Mouse (Mus musculus) intestine, postnatal 0 days (tissue): ENCODE results near the gene L2hgdh. TPM values are rescaled to one million over a fixed set of nuclear protein-coding genes. Genes with fewer than 3 reads are reported as not detected.
"Not testable (repeated sequence)": the region's sequence is repeated elsewhere in the genome, so short reads cannot be mapped to it uniquely, and the experiment has no call there.

Experiments
- ATAC-seq: fragments of 200-750 bp; cut with Nextera tagmentation; 2 replicates; pipeline ENCODE4 v1.8.0; 2017; ENCODE audit warnings: mild to moderate bottlenecking, moderate TSS enrichment, moderate library complexity
- H3K27ac ChIP-seq: fragments of 300-500 bp; sonication (generic); 2 replicates; pipeline ENCODE4 v1.5.1; 2014; ENCODE audit warnings: mild to moderate bottlenecking, low read depth, low read length, moderate library complexity
- H3K27me3 ChIP-seq: fragments of 300-500 bp; sonication (generic); replicated peaks from 2 replicates; pipeline ENCODE4 v1.6.1; 2014; ENCODE audit warnings: low read length, mixed read lengths; ENCODE audit not compliant: control insufficient read depth, insufficient read depth
- H3K36me3 ChIP-seq: fragments of 300-500 bp; sonication (generic); 2 replicates; pipeline ENCODE4 v1.6.1; 2014; ENCODE audit warnings: mild to moderate bottlenecking, moderate library complexity; ENCODE audit not compliant: control insufficient read depth, insufficient read depth
- H3K4me1 ChIP-seq: fragments of 300-500 bp; sonication (generic); replicated peaks from 2 replicates; pipeline ENCODE4 v1.6.1; 2014; ENCODE audit warnings: antibody characterized with exemption, low read length, mixed read lengths; ENCODE audit not compliant: control insufficient read depth, insufficient read depth
- H3K4me2 ChIP-seq: fragments of 300-500 bp; sonication (generic); replicated peaks from 2 replicates; pipeline ENCODE4 v1.6.1; 2014; ENCODE audit warnings: low read depth, mild to moderate bottlenecking, moderate library complexity
- H3K4me3 ChIP-seq: fragments of 300-500 bp; sonication (generic); 2 replicates; pipeline ENCODE4 v1.5.1; 2014; ENCODE audit warnings: low read depth, low read length
- H3K9ac ChIP-seq: fragments of 300-500 bp; sonication (generic); 2 replicates; pipeline ENCODE4 v1.6.1; 2014; ENCODE audit warnings: mild to moderate bottlenecking, low read depth, low read length
- H3K9me3 ChIP-seq: fragments of 300-500 bp; sonication (generic); 2 replicates; pipeline ENCODE4 v1.6.1; 2016; ENCODE audit warnings: mixed run types; ENCODE audit not compliant: control insufficient read depth
- CTCF ChIP-seq: sonication (generic); IDR thresholded peaks from 2 replicates; pipeline ENCODE4 v1.5.1; 2016; ENCODE audit warnings: low read depth, mild to moderate bottlenecking, control low read depth, antibody characterized with exemption, moderate library complexity
- WGBS: fragments of 180-500 bp; shearing (Covaris S2); extraction: QIAGEN DNeasy Blood & Tissue Kit; methylation state at CpG from one replicate; pipeline ENCODE4 v1.1.7; 2014; 5-methylcytosine and 5-hydroxymethylcytosine counted together
- polyA plus RNA-seq: library from polyadenylated mRNA; unstranded; fragments of >200 nt; fragmentation: Nextera tagmentation; extraction: Ambion mirVana; gene quantifications from 2 replicates; pipeline ENCODE4 v1.2.1, GENCODE M21; 2015

Gene L2hgdh
- polyA plus RNA-seq, 1 experiment from 2014 or later = 13.8 TPM

DNA sequence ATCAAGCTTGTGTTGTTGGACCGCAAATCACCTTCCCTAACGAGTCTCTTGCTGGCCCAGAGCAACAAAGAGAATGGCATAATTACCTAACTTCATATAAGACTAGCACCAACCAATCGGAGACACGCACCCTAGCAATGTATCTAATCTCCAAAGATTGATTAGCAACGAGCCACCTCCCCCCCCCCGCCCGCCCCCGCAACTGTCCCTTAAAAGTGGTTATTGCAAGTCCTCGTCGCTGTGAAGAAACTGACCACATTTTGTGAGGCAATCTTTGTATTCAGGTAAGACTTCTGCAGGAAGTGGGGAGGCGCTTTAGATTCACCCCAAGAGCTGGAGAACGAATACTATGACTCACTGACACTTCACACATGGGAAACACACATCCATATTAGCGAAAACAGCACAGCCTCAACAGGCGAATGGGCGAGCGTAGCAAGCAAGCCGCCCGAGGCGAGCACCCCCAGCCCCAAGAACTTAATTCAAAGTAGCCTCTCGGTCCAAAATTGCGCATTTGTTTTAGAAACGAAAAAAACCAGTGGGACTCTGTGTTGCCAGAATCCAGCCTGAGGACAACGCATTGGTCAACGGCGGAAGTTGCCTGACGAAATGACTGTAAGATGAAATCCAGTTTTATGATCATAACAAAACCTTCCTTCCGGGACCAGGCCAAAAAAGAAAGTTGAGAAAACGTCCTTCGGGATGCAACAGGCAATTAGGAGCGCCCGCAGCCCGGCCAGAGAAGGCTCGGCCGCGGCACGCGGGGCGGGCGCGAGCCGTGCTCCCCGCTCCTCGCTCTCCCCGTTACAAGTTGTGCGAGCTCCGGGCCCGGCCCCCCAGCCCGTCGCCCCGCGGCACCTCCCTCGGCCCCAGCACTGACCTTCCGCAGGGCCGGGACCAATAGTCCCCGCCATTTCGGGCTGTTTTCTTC lies 43.8 kb downstream of the L2hgdh start:
- no peaks in the 10 kb centered on the region for H3K27me3 ChIP-seq
- WGBS = 1% methylated on average over 55 of the region's 56 CpGs
- H3K36me3 ChIP-seq = no peaks in the 10 kb centered on the region
- H3K27ac ChIP-seq = peak overlapping the region; percentile 99
- peak overlapping the region; percentile 79 for H3K4me3 ChIP-seq
- no peak for TF ChIP-seq CTCF
- no peaks in the 10 kb centered on the region for H3K9me3 ChIP-seq
- H3K4me1 ChIP-seq = no peaks in the 10 kb centered on the region
- peak overlapping the region; percentile 63 for H3K4me2 ChIP-seq
- peak; percentile 37 for ATAC-seq
- peak overlapping the region; percentile 91 for H3K9ac ChIP-seq

GRCm38 (mm10) chr12:69676157-69676556 lies 48.5 kb downstream of the L2hgdh start:
- H3K4me3 ChIP-seq = no peak overlapping the region
- no peak overlapping the region for H3K27ac ChIP-seq
- no peaks in the 10 kb centered on the region for H3K9me3 ChIP-seq
- no peak overlapping the region for H3K4me2 ChIP-seq
- no peak for TF ChIP-seq CTCF
- WGBS = 85% methylated on average over 4 of the region's 4 CpGs
- ATAC-seq = no peak
- H3K36me3 ChIP-seq = no peaks in the 10 kb centered on the region
- H3K4me1 ChIP-seq = no peaks in the 10 kb centered on the region
- H3K9ac ChIP-seq = no peak overlapping the region
- H3K27me3 ChIP-seq = no peaks in the 10 kb centered on the region

GRCm38 (mm10) chr12:69674576-69675537 lies 49.8 kb downstream of the L2hgdh start:
- no peak for TF ChIP-seq CTCF
- ATAC-seq = no peak
- no peaks in the 10 kb centered on the region for H3K9me3 ChIP-seq
- no peak overlapping the region for H3K27ac ChIP-seq
- H3K4me1 ChIP-seq = no peaks in the 10 kb centered on the region
- WGBS = 76% methylated on average over 10 of the region's 10 CpGs
- H3K27me3 ChIP-seq = no peaks in the 10 kb centered on the region
- no peak overlapping the region for H3K4me3 ChIP-seq
- no peaks in the 10 kb centered on the region; the same call in 1 of the 2 replicates for H3K36me3 ChIP-seq
- H3K9ac ChIP-seq = no peak overlapping the region
- no peak overlapping the region for H3K4me2 ChIP-seq

- Histone ChIP-seq H3K4me1 (no peaks in the 10 kb centered on the region), H3K4me3 (no peak overlapping the region), H3K9me3 (no peaks in the 10 kb centered on the region), H3K9ac (no peak overlapping the region), H3K27ac (no peak overlapping the region), H3K4me2 (no peak overlapping the region), H3K36me3 (no peaks in the 10 kb centered on the region; the same call in 1 of the 2 replicates), H3K27me3 (no peaks in the 10 kb centered on the region)
- WGBS = 66% methylated on average over 1 of the region's 1 CpGs
- no peak for TF ChIP-seq CTCF
- ATAC-seq = no peak
Measured at GRCm38 (mm10) chr12:69674176-69674575, 50.5 kb downstream of the L2hgdh start.

- Histone ChIP-seq H3K4me3 (no peak overlapping the region), H3K4me1 (no peaks in the 10 kb centered on the region), H3K4me2 (no peak overlapping the region), H3K36me3 (no peaks in the 10 kb centered on the region; the same call in 1 of the 2 replicates), H3K27ac (no peak overlapping the region), H3K27me3 (no peaks in the 10 kb centered on the region), H3K9me3 (no peaks in the 10 kb centered on the region), H3K9ac (no peak overlapping the region)
- WGBS = 68% methylated on average over 5 of the region's 5 CpGs
- no peak for ATAC-seq
- TF ChIP-seq CTCF = no peak
Measured at GRCm38 (mm10) chr12:69666721-69667120, 58.0 kb downstream of the L2hgdh start.

GRCm38 (mm10) chr12:69661658-69662057 lies 63.0 kb downstream of the L2hgdh start:
- H3K4me1 ChIP-seq = no peaks in the 10 kb centered on the region
- H3K9ac ChIP-seq = no peak overlapping the region
- H3K27ac ChIP-seq = no peak overlapping the region
- H3K4me2 ChIP-seq = no peak overlapping the region
- no peak for ATAC-seq
- H3K4me3 ChIP-seq = no peak overlapping the region
- H3K27me3 ChIP-seq = no peaks in the 10 kb centered on the region
- TF ChIP-seq CTCF = no peak
- H3K36me3 ChIP-seq = no peaks in the 10 kb centered on the region; the same call in 1 of the 2 replicates
- WGBS = 94% methylated on average over 5 of the region's 5 CpGs
- no peaks in the 10 kb centered on the region for H3K9me3 ChIP-seq

DNA sequence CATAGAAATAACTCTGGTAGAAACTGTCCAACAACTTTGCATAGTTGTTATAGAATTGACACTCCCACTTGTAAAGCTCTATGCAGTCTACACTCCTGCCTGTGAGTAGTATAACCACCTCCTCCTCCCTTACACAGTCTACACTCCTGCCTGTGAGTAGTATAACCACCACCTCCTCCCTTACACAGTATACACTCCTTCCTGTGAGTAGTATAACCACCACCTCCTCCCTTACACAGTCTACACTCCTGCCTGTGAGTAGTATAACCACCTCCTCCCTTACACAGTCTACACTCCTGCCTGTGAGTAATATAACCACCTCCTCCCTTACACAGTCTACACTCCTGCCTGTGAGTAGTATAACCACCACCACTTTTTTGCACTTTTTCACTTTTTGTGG lies 70.7 kb downstream of the L2hgdh start:
- H3K9me3 ChIP-seq, H3K27me3 ChIP-seq: not testable (repeated sequence)

More for the DNA sequence above, 70.7 kb downstream of the L2hgdh start:
- ATAC-seq = peak; percentile 61
- not testable (repeated sequence) for H3K36me3 ChIP-seq, H3K4me1 ChIP-seq, H3K9ac ChIP-seq, H3K4me3 ChIP-seq, H3K4me2 ChIP-seq
- peak overlapping the region; percentile 1; the same call in 1 of the 2 replicates for H3K27ac ChIP-seq
